In genomic region chr2:167586041-167586440, GRCm38 (mm10) we compare ENCODE assay signal across 9 mouse cellular contexts. TPM values are rescaled to one million over a fixed set of nuclear protein-coding genes. Genes with fewer than 3 reads are reported as not detected.
DNase-seq lines count a peak whose midpoint lies in the region; ATAC-seq and TF ChIP-seq lines count a peak whose summit lies in the region.
"Had no signal": no experiment of that assay in that cellular context is flagged by ENCODE, and none has a peak within 500 bp of the region (broad histone marks: within the 10 kb centered on the region; RNA-seq: fewer than 3 reads in every experiment).

No protein-coding gene starts in this region.

- 0 out of 2 replicates have a peak overlapping the region, but pooled peaks have one; percentile 3 for H3K27ac ChIP-seq in forebrain, embryonic 11.5 days (ENCODE audit: low read depth, low read length)
- H3K27ac ChIP-seq in forebrain, postnatal 0 days (ENCODE audit: low read depth, low read length) = no peak overlapping the region
- H3K27ac ChIP-seq in embryonic facial prominence, embryonic 11.5 days (replicated peaks; ENCODE audit: low read depth, low read length) = peak overlapping the region; percentile 38
- peak overlapping the region; percentile 75 for H3K27ac ChIP-seq in kidney, adult 2 months (ENCODE audit: insufficient read depth, low read depth, low read length)
- peak overlapping the region; percentile 94 for H3K27ac ChIP-seq in lung, embryonic 15.5 days

- TF ChIP-seq CTCF in forebrain, postnatal 0 days (IDR thresholded peaks at IDR 0.05; ENCODE audit: low read depth) = no peak
- TF ChIP-seq CTCF in kidney, adult 2 months (conservative IDR thresholded peaks at IDR 0.05; ENCODE audit: insufficient read depth, insufficient read length, low read depth, low read length) = no peak

- no peak overlapping the region for H3K9ac ChIP-seq in forebrain, embryonic 11.5 days (ENCODE audit: low read length)
- H3K9ac ChIP-seq in forebrain, postnatal 0 days = no peak overlapping the region
- peak overlapping the region; percentile 14; the same call in 1 of the 2 replicates for H3K9ac ChIP-seq in embryonic facial prominence, embryonic 11.5 days (replicated peaks; ENCODE audit: low read length)
- H3K9ac ChIP-seq in lung, embryonic 15.5 days = no peak overlapping the region

- peaks cover 9% of the 10 kb centered on the region; the same call in 1 of the 2 replicates for H3K4me1 ChIP-seq in forebrain, embryonic 11.5 days (replicated peaks; ENCODE audit: control insufficient read depth, insufficient read depth, low read length)
- no peaks in the 10 kb centered on the region for H3K4me1 ChIP-seq in forebrain, postnatal 0 days (ENCODE audit: insufficient read depth)
- H3K4me1 ChIP-seq in embryonic facial prominence, embryonic 11.5 days (ENCODE audit: control insufficient read depth, insufficient read depth, low read length) = peaks cover 15% of the 10 kb centered on the region
- no peaks in the 10 kb centered on the region for H3K4me1 ChIP-seq in kidney, adult 2 months (ENCODE audit: control insufficient read depth, insufficient read depth, low read length)
- H3K4me1 ChIP-seq in lung, embryonic 15.5 days = peaks cover 82% of the 10 kb centered on the region

- H3K9me3 ChIP-seq in forebrain, embryonic 11.5 days (ENCODE audit: control insufficient read depth, low read length) = no peaks in the 10 kb centered on the region
- no peaks in the 10 kb centered on the region for H3K9me3 ChIP-seq in forebrain, postnatal 0 days (ENCODE audit: low read length)
- no peaks in the 10 kb centered on the region for H3K9me3 ChIP-seq in embryonic facial prominence, embryonic 11.5 days (replicated peaks; ENCODE audit: control insufficient read depth, low read length)
- no peaks in the 10 kb centered on the region for H3K9me3 ChIP-seq in lung, embryonic 15.5 days

- ATAC-seq in forebrain, embryonic 11.5 days (replicated peaks; ENCODE audit: low FRiP score) = no peak
- ATAC-seq in forebrain, postnatal 0 days = no peak
- no peak for ATAC-seq in embryonic facial prominence, embryonic 11.5 days (replicated peaks; ENCODE audit: insufficient number of reproducible peaks, low FRiP score, low TSS enrichment, low read depth)
- ATAC-seq in lung, embryonic 15.5 days (ENCODE audit: borderline replicate concordance, extremely low read depth, low FRiP score, low TSS enrichment) = no peak
- no peak for ATAC-seq in cerebellum, adult (ENCODE audit: insufficient number of reproducible peaks, low FRiP score, low TSS enrichment)

- no peaks in the 10 kb centered on the region for H3K36me3 ChIP-seq in forebrain, embryonic 11.5 days (ENCODE audit: control insufficient read depth, insufficient read depth, low read length)
- H3K36me3 ChIP-seq in forebrain, postnatal 0 days (ENCODE audit: insufficient read depth) = no peaks in the 10 kb centered on the region
- H3K36me3 ChIP-seq in embryonic facial prominence, embryonic 11.5 days (replicated peaks; ENCODE audit: control insufficient read depth, insufficient read depth, low read depth, low read length) = no peaks in the 10 kb centered on the region
- no peaks in the 10 kb centered on the region for H3K36me3 ChIP-seq in kidney, adult 2 months (ENCODE audit: control insufficient read depth, insufficient read depth, low read length)
- no peaks in the 10 kb centered on the region for H3K36me3 ChIP-seq in lung, embryonic 15.5 days

- WGBS in forebrain, embryonic 11.5 days = 23% methylated on average over 8 of the region's 8 CpGs
- 35% methylated on average over 8 of the region's 8 CpGs for WGBS in forebrain, postnatal 0 days
- 5% methylated on average over 8 of the region's 8 CpGs for WGBS in embryonic facial prominence, embryonic 11.5 days
- WGBS in kidney, adult 2 months = 40% methylated on average over 8 of the region's 8 CpGs
- WGBS in lung, embryonic 15.5 days = 15% methylated on average over 8 of the region's 8 CpGs

- no peak for TF ChIP-seq POLR2A in kidney, adult 2 months (IDR thresholded peaks at IDR 0.05; ENCODE audit: low read depth, low read length)

- H3K4me3 ChIP-seq in forebrain, embryonic 11.5 days (ENCODE audit: low read depth, low read length) = no peak overlapping the region
- H3K4me3 ChIP-seq in forebrain, postnatal 0 days (ENCODE audit: low read depth, low read length) = no peak overlapping the region
- no peak overlapping the region for H3K4me3 ChIP-seq in embryonic facial prominence, embryonic 11.5 days (ENCODE audit: low read depth, low read length)
- H3K4me3 ChIP-seq in kidney, adult 2 months (ENCODE audit: insufficient read depth, low read depth, low read length) = no peak overlapping the region
- H3K4me3 ChIP-seq in lung, embryonic 15.5 days = no peak overlapping the region
- H3K4me3 ChIP-seq: erythroblast, embryonic 14.5 days had no signal

- H3K27me3 ChIP-seq in forebrain, embryonic 11.5 days (ENCODE audit: control insufficient read depth, insufficient read depth, low read length) = peaks cover 2% of the 10 kb centered on the region; the same call in 1 of the 2 replicates
- H3K27me3 ChIP-seq in forebrain, postnatal 0 days (ENCODE audit: insufficient read depth, low read length) = no peaks in the 10 kb centered on the region; the same call in 1 of the 2 replicates
- H3K27me3 ChIP-seq in embryonic facial prominence, embryonic 11.5 days (ENCODE audit: control insufficient read depth, insufficient read depth, low read length) = no peaks in the 10 kb centered on the region
- no peaks in the 10 kb centered on the region for H3K27me3 ChIP-seq in kidney, adult 2 months (replicated peaks; ENCODE audit: control insufficient read depth, insufficient read depth, low read length)
- no peaks in the 10 kb centered on the region for H3K27me3 ChIP-seq in lung, embryonic 15.5 days

- H3K4me2 ChIP-seq in forebrain, embryonic 11.5 days (ENCODE audit: low read depth, low read length, severe bottlenecking) = no peak overlapping the region
- H3K4me2 ChIP-seq in forebrain, postnatal 0 days (ENCODE audit: low read depth) = no peak overlapping the region
- no peak overlapping the region for H3K4me2 ChIP-seq in embryonic facial prominence, embryonic 11.5 days (ENCODE audit: low read depth, low read length)
- H3K4me2 ChIP-seq in lung, embryonic 15.5 days = no peak overlapping the region

- no peak for DNase-seq in forebrain, embryonic 11.5 days (ENCODE audit: low spot score)
- no peak for DNase-seq in forebrain, postnatal 0 days
- no peak for DNase-seq in embryonic facial prominence, embryonic 11.5 days (ENCODE audit: low spot score)
- DNase-seq in kidney, adult 2 months = peak; percentile 78
- no peak for DNase-seq in layer of hippocampus, adult 11-12 months (ENCODE audit: low spot score)
- DNase-seq in thymus, postnatal 4 days = no peak

RNA-seq across cellular contexts. Expression of gene Ube2v1, which starts 45.9 kb away (rescaled TPM):
- polyA plus RNA-seq in forebrain, embryonic 11.5 days (2014; fragmentation: Nextera tagmentation; extraction: Ambion mirVana) = 333 and 334 TPM in 2 replicates
- 161 TPM in 2 replicates for total RNA-seq in forebrain, postnatal 0 days (2014; rRNA removed)
- 328 and 369 TPM in 2 replicates for polyA plus RNA-seq in forebrain, postnatal 0 days (2015; fragmentation: Nextera tagmentation; extraction: Ambion mirVana)
- polyA plus RNA-seq in embryonic facial prominence, embryonic 11.5 days (2014; fragmentation: Nextera tagmentation; extraction: Ambion mirVana) = 223 and 235 TPM in 2 replicates
- 108 and 114 TPM in 2 replicates for polyA plus RNA-seq in kidney, adult 2 months (2012; rRNA removed)
- 280 and 282 TPM in 2 replicates for polyA plus RNA-seq in lung, embryonic 15.5 days (2015; fragmentation: Nextera tagmentation; extraction: Ambion mirVana)

RNA-seq across cellular contexts. Expression of gene Snai1, which starts 48.0 kb away (rescaled TPM):
- polyA plus RNA-seq in forebrain, embryonic 11.5 days (2014; fragmentation: Nextera tagmentation; extraction: Ambion mirVana) = 25.1 and 27.8 TPM in 2 replicates
- 1.3 and 1.4 TPM in 2 replicates for total RNA-seq in forebrain, postnatal 0 days (2014; rRNA removed)
- 3.3 and 4.4 TPM in 2 replicates for polyA plus RNA-seq in forebrain, postnatal 0 days (2015; fragmentation: Nextera tagmentation; extraction: Ambion mirVana)
- 66.8 and 76.2 TPM in 2 replicates for polyA plus RNA-seq in embryonic facial prominence, embryonic 11.5 days (2014; fragmentation: Nextera tagmentation; extraction: Ambion mirVana)
- polyA plus RNA-seq in kidney, adult 2 months (2012; rRNA removed) = 10.4 and 13.2 TPM in 2 replicates
- 107 and 109 TPM in 2 replicates for polyA plus RNA-seq in lung, embryonic 15.5 days (2015; fragmentation: Nextera tagmentation; extraction: Ambion mirVana)
- polyA plus RNA-seq: erythroblast, embryonic 14.5 days had no signal
